Mouse (Mus musculus) megakaryocyte, embryonic 14.5 days (primary cell): ENCODE results near the gene Vps72.

Experiments used
- FLI1 ChIP-seq: IDR thresholded peaks from 2 replicates; pipeline ENCODE4 v1.6.1; 2012; ENCODE audit warnings: low read length, inconsistent platforms, mixed read lengths
- GATA1 ChIP-seq: IDR thresholded peaks from 3 replicates; pipeline ENCODE4 v1.6.1; 2012; ENCODE audit warnings: mixed read lengths, low read length, inconsistent platforms, borderline replicate concordance

DNA sequence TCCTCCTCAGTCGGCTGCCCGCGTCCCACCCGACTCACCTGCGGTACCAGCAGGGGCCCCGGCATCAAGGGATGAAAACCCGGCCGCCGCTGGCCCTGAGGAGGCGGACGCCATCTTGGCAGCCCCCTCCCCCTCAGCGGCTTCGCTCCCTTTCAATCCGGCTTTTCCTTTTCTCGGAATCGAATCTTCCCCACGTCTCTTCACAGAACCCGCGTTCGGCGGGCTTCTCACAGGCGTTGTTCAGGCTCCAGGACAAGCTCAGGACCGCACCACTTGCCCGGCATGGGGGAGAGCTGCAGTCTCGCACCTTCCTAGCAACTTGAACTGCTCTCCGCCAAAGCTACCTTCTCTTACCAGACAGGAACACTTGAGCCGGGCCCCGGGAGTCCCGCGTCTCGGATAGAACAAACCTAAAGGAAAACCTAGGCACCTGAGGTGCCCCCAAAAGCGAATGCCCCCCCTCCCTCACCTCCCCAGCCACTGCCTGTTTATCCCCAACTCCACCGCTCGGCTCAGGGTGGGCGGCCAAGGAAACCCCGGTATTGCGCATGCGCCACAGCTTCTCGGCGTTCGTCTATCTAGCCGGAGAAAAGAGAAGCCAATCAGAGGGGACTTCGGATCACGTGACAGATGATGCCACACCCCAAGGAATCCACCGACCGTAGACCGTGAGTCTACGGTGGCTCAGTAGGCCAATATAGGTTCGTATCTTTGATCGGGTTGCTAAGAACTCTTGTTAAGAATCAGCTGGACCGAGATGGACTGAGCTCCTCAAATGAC, 4.3 kb upstream of the Vps72 start, which contains the start of gene Pip5k1a:
- TF ChIP-seq GATA1 (no peak), FLI1 (no peak)
